10 mouse cellular contexts compared by ENCODE assay signal in the genomic region with DNA sequence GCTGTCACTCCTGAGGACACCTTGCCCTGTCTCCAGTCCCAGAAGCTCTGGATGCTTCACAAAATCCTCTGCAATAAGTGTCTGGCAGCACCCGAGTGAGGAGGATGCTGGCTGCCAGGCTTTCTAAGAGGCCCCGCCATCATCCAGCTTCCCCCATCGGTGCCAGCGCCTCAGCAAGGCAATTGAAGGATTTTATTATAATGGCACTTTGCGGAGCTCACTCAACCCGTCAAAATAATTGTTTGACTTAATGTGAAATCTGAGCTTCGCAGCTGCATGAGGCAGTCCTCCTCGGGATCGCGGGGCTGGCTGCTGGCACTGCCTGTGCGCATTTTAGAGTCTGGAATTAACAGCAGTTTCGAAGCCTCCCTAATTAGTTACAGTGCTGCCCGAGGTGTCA.
DNase-seq lines count a peak whose midpoint lies in the region; ATAC-seq lines count a peak whose summit lies in the region.
"Had no signal": no experiment of that assay in that cellular context is flagged by ENCODE, and none has a peak within 500 bp of the region (broad histone marks: within the 10 kb centered on the region; RNA-seq: fewer than 3 reads in every experiment).

No protein-coding gene starts in this region.

- no peaks in the 10 kb centered on the region for H3K27me3 ChIP-seq in neural tube, embryonic 15.5 days (replicated peaks)
- H3K27me3 ChIP-seq: heart, embryonic 15.5 days had no signal

- peak overlapping the region; percentile 50 for H3K4me2 ChIP-seq in neural tube, embryonic 15.5 days
- H3K4me2 ChIP-seq: heart, embryonic 15.5 days had no signal

- H3K4me3 ChIP-seq in neural tube, embryonic 15.5 days (replicated peaks) = no peak overlapping the region
- H3K4me3 ChIP-seq: heart, embryonic 15.5 days had no signal

- H3K36me3 ChIP-seq in neural tube, embryonic 15.5 days = no peaks in the 10 kb centered on the region
- H3K36me3 ChIP-seq: heart, embryonic 15.5 days had no signal

- no peak for ATAC-seq in cerebellum, adult (ENCODE audit: insufficient number of reproducible peaks, low FRiP score, low TSS enrichment)
- peak; percentile 57; the same call in 1 of the 2 replicates for ATAC-seq in neural tube, embryonic 15.5 days (ENCODE audit: low FRiP score)

- WGBS in neural tube, embryonic 15.5 days = 17% methylated on average over 13 of the region's 13 CpGs

- H3K9ac ChIP-seq in neural tube, embryonic 15.5 days (replicated peaks) = no peak overlapping the region
- H3K9ac ChIP-seq: heart, embryonic 15.5 days had no signal

- H3K4me1 ChIP-seq in neural tube, embryonic 15.5 days = peaks cover 7% of the 10 kb centered on the region
- H3K4me1 ChIP-seq: heart, embryonic 15.5 days had no signal

- H3K9me3 ChIP-seq in neural tube, embryonic 15.5 days (replicated peaks) = no peaks in the 10 kb centered on the region
- H3K9me3 ChIP-seq: heart, embryonic 15.5 days had no signal

- DNase-seq in cerebellum, postnatal 14 days = peak; percentile 37 to 41
- peak; percentile 39 for DNase-seq in forelimb bud, embryonic 11.5 days (ENCODE audit: low read depth, low spot score)
- peak; percentile 6 to 14 for DNase-seq in layer of hippocampus, postnatal 36 days
- no peak for DNase-seq in adrenal gland, postnatal 4 days (ENCODE audit: low spot score in 2 of 2)
- DNase-seq in kidney, adult 9 months = no peak
- DNase-seq in heart, postnatal 4 days = no peak

- H3K27ac ChIP-seq in neural tube, embryonic 15.5 days (replicated peaks) = peak overlapping the region; percentile 48; the same call in 1 of the 2 replicates
- H3K27ac ChIP-seq: heart, embryonic 15.5 days; macrophage had no signal

Comparison
In these comparisons a context has a peak if more than half of its experiments do, and no peak if none do; other contexts are left out.
1. DNase-seq: peak in cerebellum, postnatal 14 days (2 of 2), forelimb bud, embryonic 11.5 days (single experiment) and layer of hippocampus, postnatal 36 days (2 of 2); none in adrenal gland, postnatal 4 days (0 of 2), kidney, adult 9 months (single experiment) and heart, postnatal 4 days (single experiment).